Mouse (Mus musculus) mouse embryonic stem cell (cell line): ENCODE results near the gene Map4k2.

Experiments
- in situ Hi-C, 2 experiments: fragments of 300-500 bp; cut with MboI; formaldehyde crosslinking; loops; 1 replicate in 1 of 2; 3 replicates in 1 of 2; pipeline ENCODE4 v1.14.3; 2019 to 2020; ENCODE audit warnings: low sequenced_read_pairs in 2 of 2, low pct_unique_long_range_greater_than_20kb in 1 of 2, mixed read lengths in 1 of 2; ENCODE audit not compliant: unreplicated experiment in 1 of 2

Map4k2 gene

GRCm38 (mm10) chr19:6386234-6386633 is 45.3 kb downstream of the Map4k2 start:
- in situ Hi-C loops, result no loop called here

- in situ Hi-C loops, result no loop called here
These were observed 47.1 kb downstream of the Map4k2 start for GRCm38 (mm10) chr19:6388006-6388405.

- in situ Hi-C loops, result no loop called here
These were observed 48.9 kb downstream of the Map4k2 start for GRCm38 (mm10) chr19:6389803-6390202.

GRCm38 (mm10) chr19:6390251-6390650 is 49.3 kb downstream of the Map4k2 start:
- in situ Hi-C loops, result no loop called here

- in situ Hi-C loops, result no loop called here
These were observed 51.9 kb downstream of the Map4k2 start for GRCm38 (mm10) chr19:6392743-6393393.

GRCm38 (mm10) chr19:6393637-6394036 is 52.7 kb downstream of the Map4k2 start:
- in situ Hi-C loops, result no loop called here

GRCm38 (mm10) chr19:6396237-6396636 is 55.3 kb downstream of the Map4k2 start:
- in situ Hi-C loops, result no loop called here

GRCm38 (mm10) chr19:6397582-6398249 is 56.8 kb downstream of the Map4k2 start:
- in situ Hi-C loops, result no loop called here

- in situ Hi-C loops, result no loop called here
These were observed 57.7 kb downstream of the Map4k2 start for GRCm38 (mm10) chr19:6398447-6399284.

GRCm38 (mm10) chr19:6399285-6400095 is 58.6 kb downstream of the Map4k2 start, which contains the start of gene Rasgrp2:
TSS of gene Rasgrp2 (plus strand) at chr19:6399340.
- in situ Hi-C loops, result no loop called here

- in situ Hi-C loops, result no loop called here
These were observed 59.5 kb downstream of the Map4k2 start for GRCm38 (mm10) chr19:6400096-6401086.

- in situ Hi-C loops, result no loop called here
These were observed 60.3 kb downstream of the Map4k2 start for GRCm38 (mm10) chr19:6401131-6401815.

GRCm38 (mm10) chr19:6401951-6402350 is 61.0 kb downstream of the Map4k2 start:
- in situ Hi-C loops, result no loop called here

- in situ Hi-C loops, result no loop called here
These were observed 62.9 kb downstream of the Map4k2 start for GRCm38 (mm10) chr19:6403869-6404268.
